Mouse (Mus musculus) CH12.LX (cell line): ENCODE results near the gene Dab1. TPM values are rescaled to one million over a fixed set of nuclear protein-coding genes. Genes with fewer than 3 reads are reported as not detected.

Source experiments
- DNase-seq: peaks from one replicate; pipeline ENCODE4 v3.0.0-alpha.2; 2013; ENCODE audit errors: extremely low read depth
- H3K27ac ChIP-seq: 2 replicates; pipeline ENCODE4 v1.5.1; 2012; ENCODE audit warnings: low read depth, mild to moderate bottlenecking, control low read depth, moderate library complexity; ENCODE audit not compliant: insufficient read depth
- H3K27me3 ChIP-seq: replicated peaks from 2 replicates; pipeline ENCODE3; 2012; ENCODE audit warnings: inconsistent platforms
- H3K36me3 ChIP-seq, 2 experiments: replicated peaks in 1 of 2; 2 replicates each; pipeline versions ENCODE3 to v1.6.1; 2012; ENCODE audit warnings: inconsistent platforms in 1 of 2, low read length in 1 of 2, mild to moderate bottlenecking in 1 of 2, mixed read lengths in 1 of 2, moderate library complexity in 1 of 2; ENCODE audit not compliant: control insufficient read depth in 1 of 2, insufficient read depth in 1 of 2
- H3K4me1 ChIP-seq, 2 experiments: 2 replicates each; pipeline ENCODE4 v1.6.1; 2012; ENCODE audit warnings: inconsistent platforms in 1 of 2, moderate library complexity in 1 of 2; ENCODE audit not compliant: insufficient read depth in 2 of 2, control insufficient read depth in 1 of 2
- H3K4me2 ChIP-seq: 2 replicates; pipeline ENCODE4 v1.6.1; 2012; ENCODE audit warnings: low read depth, mild to moderate bottlenecking, control low read depth; ENCODE audit not compliant: poor library complexity, insufficient read depth, severe bottlenecking
- H3K4me3 ChIP-seq, 3 experiments: fragments of 150-350 bp in 1 of 3; sonication (generic) in 1 of 3; replicated peaks in 1 of 3; 2 replicates each; pipeline versions ENCODE3 to v1.5.1; 2011 to 2012; ENCODE audit warnings: low read depth in 2 of 3, low read length in 2 of 3, mild to moderate bottlenecking in 2 of 3, moderate library complexity in 2 of 3, control low read depth in 1 of 3, improper control_type of control experiment in 1 of 3, inconsistent platforms in 1 of 3, mixed read lengths in 1 of 3; ENCODE audit not compliant: poor library complexity in 1 of 3
- H3K79me2 ChIP-seq: replicated peaks from 2 replicates; pipeline ENCODE4 v1.6.1; 2012; ENCODE audit warnings: mild to moderate bottlenecking, moderate library complexity; ENCODE audit not compliant: control insufficient read depth, poor library complexity, insufficient read depth, severe bottlenecking; ENCODE audit errors: extremely low read depth
- H3K9ac ChIP-seq: 2 replicates; pipeline ENCODE4 v1.6.1; 2012; ENCODE audit warnings: low read depth, mild to moderate bottlenecking, control low read depth, moderate library complexity; ENCODE audit not compliant: insufficient read depth
- H3K9me3 ChIP-seq: replicated peaks from 2 replicates; pipeline ENCODE3; 2012; ENCODE audit warnings: low read length, inconsistent platforms, mixed read lengths
- CHD1 ChIP-seq: IDR thresholded peaks from 2 replicates; pipeline ENCODE4 v1.6.1; 2012; ENCODE audit warnings: low read depth, low read length, improper control_type of control experiment, inconsistent platforms
- CHD2 ChIP-seq: IDR thresholded peaks from 2 replicates; pipeline ENCODE4 v1.6.1; 2011; ENCODE audit warnings: low read length, improper control_type of control experiment
- E2F4 ChIP-seq: IDR thresholded peaks from 2 replicates; pipeline ENCODE4 v1.6.1; 2011; ENCODE audit warnings: low read depth, low read length, improper control_type of control experiment; ENCODE audit not compliant: insufficient replicate concordance
- ELF1 ChIP-seq: IDR thresholded peaks from 2 replicates; pipeline ENCODE4 v1.6.1; 2014; ENCODE audit warnings: low read depth, mild to moderate bottlenecking, inconsistent platforms, low read length, improper control_type of control experiment
- EP300 ChIP-seq: IDR thresholded peaks from 2 replicates; pipeline ENCODE4 v1.6.1; 2011; ENCODE audit warnings: low read length, improper control_type of control experiment
- HCFC1 ChIP-seq: IDR thresholded peaks from 2 replicates; pipeline ENCODE4 v1.6.1; 2012; ENCODE audit warnings: low read depth, mild to moderate bottlenecking, inconsistent platforms, low read length, improper control_type of control experiment
- IRF4 ChIP-seq: IDR thresholded peaks from 2 replicates; pipeline ENCODE4 v1.6.1; 2014; ENCODE audit warnings: low read depth, mild to moderate bottlenecking, inconsistent platforms, low read length, improper control_type of control experiment
- JUN ChIP-seq: IDR thresholded peaks from 2 replicates; pipeline ENCODE4 v1.6.1; 2011; ENCODE audit warnings: low read depth, mild to moderate bottlenecking, low read length, improper control_type of control experiment, moderate library complexity; ENCODE audit not compliant: insufficient read depth
- JUND ChIP-seq: conservative IDR thresholded peaks from 2 replicates; pipeline ENCODE4 v1.6.1; 2011; ENCODE audit warnings: low read depth, low read length, improper control_type of control experiment
- MAFK ChIP-seq: IDR thresholded peaks from 2 replicates; pipeline ENCODE4 v1.6.1; 2011; ENCODE audit warnings: low read length, improper control_type of control experiment; ENCODE audit not compliant: insufficient replicate concordance
- MAX ChIP-seq: IDR thresholded peaks from 2 replicates; pipeline ENCODE4 v1.6.1; 2011; ENCODE audit warnings: low read length, improper control_type of control experiment
- MXI1 ChIP-seq: IDR thresholded peaks from 2 replicates; pipeline ENCODE4 v1.6.1; 2011; ENCODE audit warnings: mild to moderate bottlenecking, low read depth, low read length, improper control_type of control experiment
- MYC ChIP-seq: IDR thresholded peaks from 2 replicates; pipeline ENCODE4 v1.6.1; 2011; ENCODE audit warnings: low read depth, mild to moderate bottlenecking, improper control_type of control experiment, low read length
- NELFE ChIP-seq: IDR thresholded peaks from 2 replicates; pipeline ENCODE4 v1.6.1; 2011; ENCODE audit warnings: low read depth, low read length, improper control_type of control experiment
- NRF1 ChIP-seq: IDR thresholded peaks from 2 replicates; pipeline ENCODE4 v1.6.1; 2014; ENCODE audit warnings: low read depth, mild to moderate bottlenecking, inconsistent platforms, low read length, improper control_type of control experiment, moderate library complexity
- PAX5 ChIP-seq: IDR thresholded peaks from 2 replicates; pipeline ENCODE4 v1.6.1; 2012; ENCODE audit warnings: low read length, inconsistent platforms, mixed read lengths
- POLR2A ChIP-seq: IDR thresholded peaks from 2 replicates; pipeline ENCODE4 v1.6.1; 2011; ENCODE audit warnings: low read depth, mild to moderate bottlenecking, improper control_type of control experiment, low read length
- RAD21 ChIP-seq: IDR thresholded peaks from 2 replicates; pipeline ENCODE4 v1.6.1; 2011; ENCODE audit warnings: low read depth, mild to moderate bottlenecking, low read length, improper control_type of control experiment, moderate library complexity
- RCOR1 ChIP-seq: conservative IDR thresholded peaks from 2 replicates; pipeline ENCODE4 v1.6.1; 2012; ENCODE audit warnings: low read depth, mild to moderate bottlenecking, inconsistent platforms, low read length, improper control_type of control experiment
- SMC3 ChIP-seq: IDR thresholded peaks from 2 replicates; pipeline ENCODE4 v1.6.1; 2011; ENCODE audit warnings: low read depth, low read length, improper control_type of control experiment
- TBP ChIP-seq: conservative IDR thresholded peaks from 2 replicates; pipeline ENCODE4 v1.6.1; 2011; ENCODE audit warnings: low read depth, low read length, improper control_type of control experiment
- USF1 ChIP-seq: IDR thresholded peaks from 2 replicates; pipeline ENCODE4 v1.6.1; 2014; ENCODE audit warnings: low read depth, mild to moderate bottlenecking, inconsistent platforms, low read length, improper control_type of control experiment
- ZKSCAN1 ChIP-seq: IDR thresholded peaks from 2 replicates; pipeline ENCODE4 v1.6.1; 2012; ENCODE audit warnings: low read depth, inconsistent platforms, low read length, improper control_type of control experiment, borderline replicate concordance
- ZMIZ1 ChIP-seq: IDR thresholded peaks from 2 replicates; pipeline ENCODE4 v1.6.1; 2012; ENCODE audit warnings: low read depth, mild to moderate bottlenecking, inconsistent platforms, low read length, improper control_type of control experiment
- ZNF384 ChIP-seq: IDR thresholded peaks from 2 replicates; pipeline ENCODE4 v1.6.1; 2012; ENCODE audit warnings: low read depth, low read length, improper control_type of control experiment, inconsistent platforms
- dilution Hi-C: fragments of 300-500 bp; cut with MboI; formaldehyde crosslinking; loops from 2 replicates; pipeline ENCODE4 v1.14.3; 2020; ENCODE audit warnings: low sequenced_read_pairs; ENCODE audit not compliant: extremely low pct_unique_long_range_greater_than_20kb, extremely low pct_ligation_motif_present
- in situ Hi-C: fragments of 300-500 bp; cut with MboI; formaldehyde crosslinking; loops from 3 replicates; pipeline ENCODE4 v1.14.3; 2019; ENCODE audit warnings: low sequenced_read_pairs, low pct_ligation_motif_present, low pct_unique_long_range_greater_than_20kb, mixed read lengths
- polyA plus RNA-seq: library from polyadenylated mRNA; unstranded; fragments of >175 nt; gene quantifications from 2 replicates; pipeline ENCODE4 v1.2.1, GENCODE M21; 2012; ENCODE audit warnings: low read depth; ENCODE audit not compliant: insufficient read length
- total RNA-seq, 2 experiments: library from RNA; depleted of rRNA; stranded (reverse); fragments of 300-350 nt in 1 of 2; fragments of >200 nt in 1 of 2; gene quantifications; 2 replicates each; pipeline ENCODE4 v1.2.3; 2012 to 2014

Gene Dab1
- total and polyA plus RNA-seq, 3 experiments = not detected

DNA sequence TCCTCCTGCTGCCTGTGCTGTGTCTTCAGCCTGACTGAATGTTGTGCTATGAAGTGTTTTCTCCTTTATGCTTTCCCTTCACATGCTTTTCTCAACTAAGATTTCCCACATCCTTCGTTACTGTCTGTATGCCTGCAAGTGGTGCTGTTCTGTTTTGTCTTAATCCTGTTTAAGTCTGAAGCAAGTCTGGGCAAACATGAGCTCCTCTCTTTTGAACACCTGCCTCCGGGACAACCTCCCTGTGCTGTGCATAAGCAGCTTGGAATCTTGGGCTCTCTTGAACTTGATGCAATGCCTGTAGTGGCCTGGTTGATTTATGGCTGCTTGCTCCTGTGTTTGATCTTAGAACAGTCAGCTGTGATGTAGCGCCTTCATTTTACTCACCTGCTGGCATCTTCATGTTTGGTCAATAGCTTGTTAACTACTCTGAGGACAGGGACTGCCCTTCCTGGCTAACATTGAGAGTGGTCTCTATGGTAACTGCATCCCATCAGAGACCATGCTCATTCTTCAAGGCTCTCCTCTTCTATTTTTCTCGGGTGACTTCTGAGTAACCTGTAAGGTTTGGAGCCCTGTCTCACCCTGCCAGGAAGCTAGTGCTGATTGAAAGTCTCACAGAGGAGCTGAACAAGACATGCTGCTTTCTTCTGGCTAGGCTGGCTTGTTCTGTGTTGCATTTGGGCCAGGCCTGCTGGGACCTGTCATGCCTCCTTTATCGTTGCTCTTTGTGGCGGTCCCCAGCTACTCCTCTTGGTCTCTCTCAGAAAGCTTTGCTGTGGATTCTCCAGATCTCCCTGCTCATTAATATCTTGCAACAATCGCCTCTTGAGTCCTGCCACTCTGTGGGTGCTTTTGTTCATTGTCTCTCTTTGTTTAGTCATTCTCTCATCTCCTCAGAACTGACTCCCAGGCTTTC is 342.2 kb downstream of the Dab1 start:
- TF ChIP-seq POLR2A (no peak), PAX5 (no peak), MAX (no peak), NELFE (no peak), CHD1 (no peak), TBP (no peak), NRF1 (no peak), MXI1 (no peak), ZMIZ1 (no peak), CHD2 (no peak), ZKSCAN1 (no peak), RCOR1 (no peak), MYC (no peak), MAFK (no peak), ELF1 (no peak), JUND (no peak), JUN (no peak), E2F4 (no peak), EP300 (no peak), SMC3 (no peak)
- dilution Hi-C loops (no loop called here), in situ Hi-C loops (no loop called here)
- no peak overlapping the region for H3K4me3 ChIP-seq
- no peak for DNase-seq
- H3K27ac ChIP-seq = no peak overlapping the region
- no peaks in the 10 kb centered on the region for H3K36me3 ChIP-seq
- H3K79me2 ChIP-seq = no peaks in the 10 kb centered on the region
- H3K9me3 ChIP-seq = peaks cover 72% of the 10 kb centered on the region
- no peak overlapping the region for H3K9ac ChIP-seq
- H3K4me2 ChIP-seq = no peak overlapping the region
- no peaks in the 10 kb centered on the region for H3K4me1 ChIP-seq
- H3K27me3 ChIP-seq = no peaks in the 10 kb centered on the region

GRCm38 (mm10) chr4:103969906-103970305 is 350.7 kb downstream of the Dab1 start:
- Histone ChIP-seq H3K4me1 (no peaks in the 10 kb centered on the region), H3K27me3 (no peaks in the 10 kb centered on the region), H3K9me3 (peaks cover 80% of the 10 kb centered on the region), H3K36me3 (no peaks in the 10 kb centered on the region), H3K79me2 (no peaks in the 10 kb centered on the region), H3K4me2 (no peak overlapping the region), H3K27ac (no peak overlapping the region), H3K4me3 (no peak overlapping the region), H3K9ac (no peak overlapping the region)
- DNase-seq = no peak
- TF ChIP-seq USF1 (no peak), POLR2A (no peak), RCOR1 (no peak), NRF1 (no peak), HCFC1 (no peak), MXI1 (no peak), IRF4 (no peak), ZNF384 (no peak), RAD21 (no peak)
- dilution Hi-C loops = no loop called here
- in situ Hi-C loops = no loop called here
